Mouse (Mus musculus) embryonic fibroblast, embryonic 13.5 days (primary cell): ENCODE data around the gene Pdia5.

Experiments used
- CTCF ChIP-seq: IDR thresholded peaks from 2 replicates; pipeline ENCODE4 v1.5.1; 2011; ENCODE audit warnings: mild to moderate bottlenecking, control low read depth, low read length, moderate library complexity, borderline replicate concordance; ENCODE audit not compliant: insufficient read depth
- POLR2A ChIP-seq: IDR thresholded peaks from 2 replicates; pipeline ENCODE4 v1.6.1; 2011; ENCODE audit warnings: low read depth, mild to moderate bottlenecking, control low read depth, low read length, moderate library complexity

GRCm38 (mm10) chr16:35524200-35524599, 33.5 kb upstream of the Pdia5 start:
- TF ChIP-seq POLR2A (no peak), CTCF (no peak)
